Mouse (Mus musculus) c-Kit-positive CD71-positive TER-119-negative erythroid progenitor cells, embryonic 14.5 days (primary cell): ENCODE data around the gene Mcm10.

Experiments
- DNase-seq: peaks from one replicate; pipeline ENCODE4 v3.0.0-alpha.2; 2013; ENCODE audit warnings: low read depth

The Mcm10 gene

DNA sequence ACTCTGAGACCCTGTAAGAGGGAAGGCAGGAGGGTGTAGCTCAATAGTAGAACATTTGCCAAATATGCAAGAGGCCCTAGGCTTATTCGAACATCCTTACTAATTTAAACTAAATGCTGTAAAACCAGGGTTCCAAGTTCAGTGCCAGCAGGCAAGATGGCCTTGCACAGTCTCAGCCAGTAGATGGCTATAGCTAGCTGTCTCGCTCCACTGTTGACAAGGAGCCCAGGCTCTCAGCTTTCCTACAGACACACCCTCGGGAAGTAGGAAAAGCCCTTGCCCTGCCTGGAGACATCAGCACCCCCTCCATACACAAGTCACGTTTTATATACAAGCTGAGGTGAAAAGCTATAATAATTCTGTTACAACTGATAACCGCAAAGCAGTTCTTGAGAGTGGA, 20.1 kb upstream of the Mcm10 start:
- no peak for DNase-seq

DNA sequence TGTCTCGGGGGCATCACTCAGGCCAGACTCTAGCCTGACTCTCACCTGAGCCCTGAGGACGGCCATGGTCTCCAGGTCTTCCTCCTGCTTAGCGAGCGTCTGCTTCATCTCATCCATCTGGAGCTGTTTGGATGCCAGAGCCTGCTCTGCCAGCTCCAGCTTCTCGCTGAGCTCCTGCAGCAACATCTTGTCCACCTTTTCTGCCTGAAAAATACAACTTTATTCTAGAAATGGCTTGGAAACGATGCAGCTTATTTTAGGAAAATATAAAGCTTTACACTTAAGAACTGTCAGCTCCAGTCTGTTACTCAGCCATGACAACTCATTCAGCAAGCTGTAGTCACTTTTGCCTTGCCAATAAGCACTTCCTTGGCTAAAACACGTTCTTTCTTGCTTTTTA, 18.6 kb upstream of the Mcm10 start:
- no peak for DNase-seq

DNA sequence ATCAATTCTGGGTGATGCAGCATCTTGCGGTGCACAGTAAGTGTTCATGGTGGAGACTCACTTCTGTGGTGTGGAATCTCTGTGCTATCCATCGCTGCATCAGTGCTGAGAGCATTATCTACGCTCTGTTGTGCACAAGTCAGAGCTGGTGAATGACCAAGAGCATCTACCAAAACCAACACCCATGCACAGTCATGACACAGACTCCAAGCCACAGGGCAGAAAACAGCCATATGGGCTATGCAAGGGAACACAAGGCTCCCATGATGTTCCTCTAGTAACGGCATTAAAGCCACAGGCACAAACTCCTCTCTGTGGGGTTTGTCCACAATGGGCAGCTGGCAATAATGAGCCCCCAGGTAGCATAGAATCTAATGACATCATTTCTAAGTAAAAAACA, 17.2 kb upstream of the Mcm10 start:
- no peak for DNase-seq

DNA sequence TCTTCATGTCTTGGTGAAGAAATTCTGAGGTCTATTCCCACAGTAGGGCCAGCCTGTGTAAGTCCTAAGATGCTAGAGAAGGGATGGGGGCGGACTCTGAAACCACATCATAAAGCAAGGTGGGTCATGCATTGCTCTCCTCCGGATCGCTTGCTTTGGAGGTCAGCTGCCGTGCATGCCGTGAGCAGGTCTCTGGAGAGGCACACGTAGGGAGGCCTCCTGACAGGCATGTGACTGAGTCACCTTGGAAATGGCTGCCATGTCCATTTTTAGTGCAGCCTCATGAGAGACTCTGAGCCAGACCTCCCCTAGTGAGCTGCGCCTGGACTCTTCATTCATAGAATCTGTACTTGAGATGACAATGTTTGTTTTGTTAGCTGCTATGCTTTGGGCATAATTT, 15.5 kb upstream of the Mcm10 start:
- DNase-seq: no peak

DNA sequence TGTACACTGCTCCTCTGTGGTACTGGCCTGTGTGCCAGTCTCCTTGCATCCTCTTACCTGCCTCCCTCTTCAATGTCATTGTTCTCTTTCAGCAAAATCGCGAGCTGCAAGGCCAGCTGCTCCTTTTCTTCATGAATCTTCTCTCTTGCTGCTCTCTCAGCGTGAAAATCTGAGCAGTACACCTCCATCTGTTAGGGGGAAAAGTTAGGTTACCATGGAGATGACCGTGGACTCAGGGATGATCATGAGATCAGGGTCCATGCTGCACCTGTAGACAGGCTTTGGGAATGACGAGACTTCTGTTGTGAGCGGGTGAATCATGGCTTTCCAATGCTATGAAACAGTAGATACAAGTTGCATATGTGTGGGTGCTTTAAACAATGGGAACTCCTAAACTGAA, 14.5 kb upstream of the Mcm10 start:
- DNase-seq: no peak

DNA sequence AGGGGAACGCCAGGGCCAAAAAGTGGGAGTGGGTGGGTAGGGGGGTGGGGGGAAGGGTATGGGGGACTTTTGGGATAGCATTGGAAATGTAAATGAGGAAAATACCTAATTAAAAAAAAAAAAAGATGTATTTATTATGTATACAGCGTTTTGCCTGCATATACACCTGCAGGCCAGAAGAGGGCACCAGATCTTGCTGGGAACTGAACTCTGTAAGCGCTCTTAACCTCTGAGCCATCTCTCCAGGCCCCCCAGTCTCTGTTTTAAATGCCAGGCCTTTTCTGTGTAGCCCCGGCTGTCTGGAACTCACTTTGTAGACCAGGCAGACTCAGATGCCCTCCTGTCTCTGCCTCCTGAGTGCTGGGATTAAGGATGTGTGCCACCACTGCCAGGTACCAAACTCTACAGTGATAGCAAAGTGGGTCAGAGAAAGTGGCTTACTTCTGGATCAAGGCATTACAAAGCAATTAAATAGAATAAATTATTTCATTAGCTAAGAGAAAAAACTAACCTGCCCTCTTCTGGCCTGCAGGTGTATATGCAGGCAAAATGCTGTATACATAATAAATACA, 12.7 kb upstream of the Mcm10 start:
- no peak for DNase-seq

DNA sequence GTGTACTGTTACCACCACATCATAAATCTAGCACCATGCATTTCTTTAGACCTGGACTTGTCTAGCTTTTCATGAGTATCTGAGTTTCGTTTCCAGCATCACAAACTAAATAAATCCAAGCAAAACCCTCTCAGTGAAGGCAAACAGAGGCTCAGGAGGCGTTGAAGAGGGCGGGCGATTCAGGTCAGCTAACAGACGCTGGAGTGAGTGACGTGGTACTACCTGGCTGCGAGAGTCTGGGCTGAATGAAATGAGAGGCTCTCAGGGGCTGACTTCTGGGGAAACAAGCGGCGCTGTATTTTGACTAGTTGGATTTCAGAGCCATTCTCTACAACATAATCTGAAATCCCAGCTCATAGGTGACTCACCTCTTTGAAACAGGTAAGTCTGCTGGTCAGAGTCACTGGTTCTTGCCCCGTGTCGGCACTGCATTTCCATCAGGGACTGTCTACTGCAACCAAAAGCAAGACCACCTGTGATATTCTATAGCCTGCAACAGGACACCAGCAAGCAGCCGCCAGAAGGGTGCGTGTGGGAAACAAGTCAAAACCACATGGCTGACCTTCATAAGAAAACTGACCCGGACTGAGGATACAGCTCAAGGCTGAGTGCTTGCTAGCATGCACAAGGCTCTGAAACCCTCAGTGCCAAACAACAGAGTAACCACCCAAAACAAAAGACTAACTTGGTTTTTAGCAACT, 11.3 kb upstream of the Mcm10 start:
- DNase-seq: no peak

DNA sequence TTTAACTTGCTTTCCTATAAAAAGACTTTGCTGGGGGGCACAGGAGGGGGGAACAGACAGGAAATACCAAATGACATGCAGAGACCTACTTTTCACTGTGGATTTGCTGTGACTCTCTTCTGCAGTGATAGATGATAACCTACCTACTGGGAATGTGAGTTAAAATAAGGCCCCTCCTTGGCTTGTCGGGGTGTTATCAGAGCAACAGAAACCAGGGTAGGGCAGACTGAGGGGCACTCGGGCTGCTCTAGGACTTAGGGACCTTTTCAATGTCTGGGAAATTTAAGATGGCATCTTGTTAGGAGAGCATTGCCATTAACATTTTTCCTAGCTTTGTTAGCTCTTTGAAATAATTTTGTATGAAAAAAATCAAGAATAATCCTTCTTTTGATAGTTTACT, 10.7 kb upstream of the Mcm10 start:
- no peak for DNase-seq

DNA sequence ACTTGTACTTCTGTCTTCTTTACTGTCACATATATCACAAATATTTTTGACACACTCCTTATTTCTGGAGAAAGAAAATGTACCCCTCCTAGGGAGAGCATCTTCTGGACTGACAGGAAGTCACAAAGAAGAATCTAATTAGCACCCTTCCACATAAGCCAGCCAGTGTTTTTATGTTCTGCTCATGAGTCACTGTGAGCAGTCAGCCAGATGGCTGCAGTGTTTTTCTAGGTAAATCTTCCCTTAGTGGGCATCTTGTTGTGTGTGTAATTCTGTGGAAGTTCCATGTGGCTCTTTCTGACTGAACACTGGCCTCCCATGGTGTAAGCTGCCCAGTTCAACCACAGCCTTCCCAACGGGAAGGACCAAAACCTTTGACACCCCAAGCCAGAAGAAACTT, 7.1 kb upstream of the Mcm10 start:
- no peak for DNase-seq

DNA sequence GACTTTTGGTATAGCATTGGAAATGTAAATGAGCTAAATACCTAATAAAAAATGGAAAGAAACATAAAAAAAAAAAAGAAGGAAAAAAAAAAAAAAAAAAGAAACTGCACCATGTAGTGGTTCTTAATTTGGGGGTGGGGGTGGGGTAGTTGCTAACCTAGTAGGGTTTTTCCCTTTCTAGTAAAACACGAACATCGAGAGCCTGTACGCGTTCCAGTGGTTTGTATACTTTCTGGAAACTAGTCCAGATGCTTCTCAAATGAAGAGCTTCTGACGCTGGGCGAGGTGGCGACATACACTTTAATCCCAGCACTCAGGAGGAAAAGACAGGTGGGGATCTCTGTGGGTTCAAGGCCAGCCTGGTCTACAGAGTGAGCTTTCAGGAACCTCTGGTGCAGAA, 4.3 kb upstream of the Mcm10 start:
- no peak for DNase-seq

DNA sequence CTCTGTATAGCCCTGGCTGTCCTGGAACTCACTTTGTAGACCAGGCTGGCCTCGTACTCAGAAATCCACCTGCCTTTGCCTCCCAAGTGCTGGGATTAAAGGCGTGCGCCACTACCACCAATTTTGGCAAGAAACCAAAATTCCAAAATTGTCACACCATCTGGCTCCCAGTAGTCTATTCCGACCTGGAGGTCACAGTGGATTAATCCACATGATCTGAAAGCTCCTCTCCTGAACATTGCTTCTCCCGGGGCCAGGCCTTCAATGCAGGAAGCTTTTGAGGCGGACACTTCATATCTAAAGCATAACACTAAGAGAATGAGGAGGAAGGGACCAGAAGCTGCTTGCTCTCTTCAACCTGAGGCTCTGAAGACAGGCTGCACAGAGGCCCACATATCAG, 2.9 kb upstream of the Mcm10 start:
- no peak for DNase-seq

DNA sequence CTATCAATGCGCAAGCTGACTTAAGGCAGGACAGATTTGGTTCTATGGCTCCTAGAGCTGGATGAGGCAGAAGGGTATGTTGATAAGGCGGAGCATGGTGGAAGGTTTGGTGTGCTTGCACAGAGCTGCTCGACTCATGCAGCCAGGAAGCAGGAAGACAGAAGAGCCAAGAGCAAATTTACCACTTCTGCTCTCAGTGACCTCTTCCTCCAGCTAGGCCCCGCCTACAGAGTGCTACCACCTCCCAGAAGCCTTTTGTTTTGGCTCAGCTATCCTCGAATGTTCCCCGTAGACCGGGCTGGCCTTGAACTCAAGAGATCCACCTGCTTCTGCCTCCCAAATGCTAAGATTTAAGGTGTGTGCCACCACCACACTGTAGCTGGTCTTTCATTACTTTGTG, 2.0 kb upstream of the Mcm10 start:
- DNase-seq: no peak

DNA sequence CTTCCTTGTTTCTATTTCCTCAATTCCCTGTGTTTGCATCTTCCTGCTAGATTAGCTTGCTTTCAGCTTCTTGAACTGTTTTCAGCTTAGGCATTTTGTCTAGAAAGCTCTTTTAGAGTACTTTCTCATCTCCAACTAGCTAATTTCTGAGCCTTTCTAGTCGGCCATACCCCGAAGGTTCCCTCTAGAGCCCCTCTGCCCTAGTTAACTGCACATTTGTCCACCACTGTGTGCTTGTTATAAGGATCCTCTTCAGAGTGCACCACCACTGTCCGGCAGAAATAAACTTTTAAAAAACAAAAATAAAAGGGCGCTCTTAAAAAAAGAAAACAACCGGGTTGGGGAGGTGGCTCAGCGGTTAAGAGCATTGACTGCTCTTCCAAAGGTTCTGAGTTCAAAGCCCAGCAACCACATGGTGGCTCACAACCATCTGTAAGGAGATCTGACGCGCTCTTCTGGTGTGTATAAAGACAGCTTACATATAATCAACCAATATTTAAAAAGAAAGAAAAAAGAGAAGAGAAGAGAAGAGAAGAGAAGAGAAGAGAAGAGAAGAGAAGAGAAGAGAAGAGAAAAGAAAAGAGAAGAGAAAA, 597 bp downstream of the Mcm10 start:
- DNase-seq: no peak

DNA sequence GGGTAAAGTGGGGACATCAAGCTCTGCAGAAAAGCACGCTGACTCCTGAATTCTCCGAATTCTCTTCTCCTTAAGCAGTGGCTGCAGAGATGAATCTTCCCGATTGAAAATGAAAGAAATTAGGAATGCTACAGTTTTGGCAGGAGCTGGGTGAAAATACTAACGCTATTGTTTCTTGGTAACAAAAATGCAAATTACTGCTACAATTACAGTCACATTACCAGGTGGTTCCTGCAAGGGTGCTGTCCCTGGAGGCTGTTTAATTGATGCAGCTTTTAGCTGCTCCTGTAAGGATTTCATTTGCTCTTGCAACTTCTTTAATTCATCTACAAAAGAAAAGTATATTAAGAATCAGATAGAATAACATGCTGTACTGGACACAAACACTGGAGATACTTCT, 5.5 kb downstream of the Mcm10 start:
- no peak for DNase-seq

DNA sequence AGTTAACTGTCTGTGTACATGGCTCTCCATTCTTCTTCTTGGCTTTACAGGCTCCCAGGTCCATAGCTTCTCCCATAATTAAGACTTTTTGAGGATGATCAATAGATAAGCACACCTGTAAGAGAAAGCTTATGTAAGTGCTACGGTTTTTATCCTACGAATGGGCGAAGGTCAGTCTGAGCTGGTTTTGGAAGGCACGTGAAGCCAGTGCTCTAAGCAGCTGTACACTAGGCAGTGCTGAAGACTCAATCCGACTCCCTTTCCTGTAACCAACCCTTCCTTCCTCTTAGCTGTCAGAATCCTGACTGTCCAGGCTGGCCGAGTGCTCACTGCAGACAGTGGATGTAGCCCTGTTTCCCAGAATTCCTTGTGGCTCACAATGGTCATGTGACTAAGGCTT, 11.3 kb downstream of the Mcm10 start:
- no peak for DNase-seq

DNA sequence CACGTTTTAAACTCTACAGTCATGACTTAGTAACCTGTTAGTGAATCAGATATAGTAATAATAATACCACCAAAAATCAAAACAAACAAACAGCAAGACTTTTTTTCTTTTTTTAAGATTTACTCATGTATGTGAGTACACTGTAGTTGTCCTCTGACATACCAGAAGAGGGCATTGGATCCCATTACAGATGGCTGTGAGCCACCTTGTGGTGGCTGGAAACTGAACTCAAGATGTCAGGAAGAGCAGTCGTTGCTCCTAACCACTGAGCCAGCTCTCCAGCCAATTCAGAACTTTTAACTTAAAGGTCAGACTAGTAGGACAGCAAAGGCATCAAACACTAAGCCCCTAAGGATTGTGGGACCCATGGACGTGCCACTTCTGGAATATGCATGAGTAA, 13.7 kb downstream of the Mcm10 start:
- no peak for DNase-seq

DNA sequence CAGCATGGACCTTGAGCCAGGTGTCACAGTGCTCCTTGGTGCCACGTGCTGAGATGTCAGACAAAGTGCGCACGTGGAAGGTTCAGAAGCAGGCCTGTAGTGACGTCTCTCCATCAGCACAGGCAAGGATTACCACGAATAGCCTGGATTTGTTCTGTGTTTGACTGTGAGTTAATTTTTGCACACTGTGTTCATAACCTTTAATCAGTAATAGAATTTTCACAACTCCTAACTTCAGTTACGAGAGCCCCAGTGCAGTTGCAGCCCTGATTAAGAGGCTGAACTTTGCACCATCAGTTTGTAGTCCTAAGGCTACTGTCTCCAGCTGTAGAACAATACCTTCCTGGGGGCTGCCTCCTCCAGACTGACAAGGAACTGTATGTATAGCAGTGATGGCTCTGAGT, 16.2 kb downstream of the Mcm10 start:
- DNase-seq: no peak

DNA sequence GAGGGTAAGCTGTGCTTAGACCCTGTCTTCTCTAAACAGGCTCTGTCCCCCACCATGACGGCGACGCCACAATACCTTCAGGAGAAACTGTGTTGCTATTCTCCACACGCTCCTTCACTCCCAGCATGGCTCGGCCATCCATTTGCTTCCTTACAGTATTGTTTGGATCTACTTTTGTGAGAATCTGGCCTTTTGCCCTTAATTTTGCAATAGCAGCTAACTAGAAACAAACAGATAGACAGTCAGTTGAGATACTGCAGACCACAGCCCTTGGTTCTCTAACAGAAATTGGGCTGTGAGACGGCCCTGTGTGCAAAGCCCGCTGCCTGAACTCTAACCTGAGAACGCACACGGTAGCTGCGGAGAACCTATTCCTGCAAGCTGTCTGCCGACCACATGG, 16.9 kb downstream of the Mcm10 start:
- no peak for DNase-seq

DNA sequence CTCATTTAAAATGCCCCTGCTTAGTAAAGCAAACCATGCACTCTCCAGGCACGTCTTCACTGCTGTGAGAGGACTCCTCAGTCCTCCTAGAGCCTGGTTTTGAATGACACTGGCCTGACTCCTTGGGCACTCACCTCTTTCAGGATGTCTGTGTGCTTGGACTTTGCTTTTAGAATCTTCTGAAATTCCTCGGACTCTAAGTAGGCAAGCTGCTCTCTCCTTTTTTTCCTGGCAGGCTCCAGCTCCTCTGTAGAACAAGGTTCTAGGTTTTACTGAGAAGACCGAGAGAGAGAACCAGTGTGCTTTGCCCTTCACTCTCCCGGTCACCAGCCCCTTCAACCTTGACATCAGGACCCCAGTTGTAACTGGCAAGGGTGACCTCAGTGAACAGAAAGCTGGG, 18.2 kb downstream of the Mcm10 start:
- DNase-seq: no peak

DNA sequence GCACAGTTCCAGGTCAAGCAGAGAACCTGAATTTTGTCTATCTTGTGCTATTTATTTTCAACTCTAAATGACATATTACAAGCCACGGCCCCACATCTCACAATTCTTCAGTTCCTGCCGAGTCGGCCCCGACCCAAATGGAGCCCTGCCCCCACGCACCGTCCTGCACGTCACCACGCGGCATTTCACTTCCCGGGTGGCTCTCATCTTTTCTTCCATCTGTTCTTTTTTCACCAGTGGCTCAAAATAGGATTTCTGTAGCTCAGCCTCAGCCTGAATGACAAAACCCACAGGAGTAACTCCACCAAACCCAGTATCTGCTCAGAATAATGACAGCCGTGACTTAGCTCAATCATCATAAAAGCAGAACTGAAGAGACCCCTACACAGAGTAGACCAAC, 19.0 kb downstream of the Mcm10 start:
- DNase-seq: no peak

DNA sequence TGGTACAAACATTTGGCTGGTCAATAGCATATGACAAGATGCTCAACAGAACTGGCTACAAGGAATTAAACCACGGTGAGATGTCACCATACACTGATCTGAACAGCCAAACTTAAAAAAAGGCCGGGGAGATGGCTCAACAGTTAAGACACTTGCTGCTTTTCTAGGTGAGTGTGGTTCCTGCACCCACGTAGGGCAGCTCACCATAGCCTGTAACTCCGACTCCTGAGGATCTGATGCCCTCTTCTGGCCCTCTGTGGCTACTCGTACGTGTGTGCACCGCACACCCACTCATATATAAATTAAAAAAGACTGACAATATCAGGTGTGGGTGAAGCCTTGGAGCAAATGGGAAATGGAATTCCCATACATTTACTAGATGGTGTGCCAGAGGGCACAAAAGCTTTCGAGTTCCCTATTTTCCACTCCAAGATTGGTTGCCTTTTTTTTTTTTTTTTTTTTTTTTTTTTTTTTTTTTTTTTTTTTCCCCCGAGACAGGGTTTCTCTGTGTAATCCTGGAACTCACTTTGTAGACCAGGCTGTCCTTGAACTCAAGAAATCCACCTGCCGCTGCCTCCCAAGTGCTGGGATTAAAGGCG, 23.7 kb downstream of the Mcm10 start:
- no peak for DNase-seq

DNA sequence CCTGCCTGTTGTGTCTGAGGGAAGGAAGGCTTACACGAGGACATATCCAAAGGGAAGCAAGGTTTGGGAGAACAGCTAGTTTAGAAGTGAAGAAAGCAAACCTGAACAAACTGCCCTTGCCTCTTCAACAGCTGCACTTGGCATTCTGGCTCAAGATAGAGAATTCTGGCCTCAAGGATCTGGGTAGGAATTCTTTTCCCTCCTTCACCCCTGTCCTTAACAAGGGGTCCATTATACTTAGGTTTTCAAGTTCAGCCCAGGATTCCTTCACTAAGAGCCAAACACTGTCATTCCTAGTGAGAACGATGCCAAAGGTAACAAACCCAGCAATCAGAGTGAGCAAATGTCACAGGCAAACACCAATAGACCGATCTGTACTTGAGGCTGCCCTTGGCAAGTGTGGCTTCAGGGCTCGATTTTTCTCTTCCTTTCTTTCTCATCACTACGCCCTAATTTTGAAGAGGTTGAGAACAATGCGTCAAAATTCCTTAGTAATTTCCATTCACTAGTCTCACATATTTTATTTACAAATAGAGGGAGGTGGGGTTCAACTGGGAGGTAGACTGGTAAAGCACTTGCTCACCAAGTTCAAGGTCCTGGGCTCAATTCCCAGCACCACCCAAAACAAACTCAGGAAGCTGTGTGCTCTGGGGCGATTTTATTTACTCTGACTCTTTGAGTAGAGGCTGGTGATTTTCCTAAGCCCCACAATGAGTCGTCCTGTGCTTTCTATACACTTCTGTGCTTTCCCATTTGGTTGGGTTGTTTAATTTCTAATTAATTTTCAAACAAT, 25.0 kb downstream of the Mcm10 start:
- DNase-seq: no peak

DNA sequence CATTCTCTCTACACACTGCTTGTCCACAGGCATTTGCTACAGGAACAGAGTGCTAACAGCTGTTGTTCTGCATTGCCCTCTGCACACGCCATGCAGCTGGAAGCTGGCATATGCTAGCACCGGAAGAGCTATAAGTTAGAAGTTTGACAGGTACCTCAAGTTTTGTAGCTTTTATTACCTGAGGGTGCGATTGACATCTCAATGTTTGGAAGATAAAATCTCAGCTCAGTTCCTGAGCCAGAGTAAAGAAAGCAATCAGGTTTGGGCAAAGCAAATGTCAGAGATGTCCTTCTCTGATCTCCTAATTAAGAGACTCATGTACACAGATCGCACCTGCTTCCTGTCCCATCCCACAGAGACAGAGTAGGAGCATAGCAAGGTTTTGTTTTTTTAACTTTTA, 25.8 kb downstream of the Mcm10 start:
- no peak for DNase-seq
